Comparison of ENCODE assay signal across 8 mouse cellular contexts in genomic region chr17:26011841-26012460, GRCm38 (mm10). TPM values are rescaled to one million over a fixed set of nuclear protein-coding genes. Genes with fewer than 3 reads are reported as not detected.
DNase-seq lines count a peak whose midpoint lies in the region; ATAC-seq lines count a peak whose summit lies in the region.

No protein-coding gene starts in this region.

- H3K36me3 ChIP-seq in embryonic facial prominence, embryonic 13.5 days = peaks cover 72% of the 10 kb centered on the region

- H3K27me3 ChIP-seq in embryonic facial prominence, embryonic 13.5 days = no peaks in the 10 kb centered on the region

- H3K9ac ChIP-seq in embryonic facial prominence, embryonic 13.5 days = no peak overlapping the region

- WGBS in embryonic facial prominence, embryonic 13.5 days = 13% methylated on average over 15 of the region's 15 CpGs

- no peaks in the 10 kb centered on the region; the same call in 1 of the 2 replicates for H3K4me1 ChIP-seq in embryonic facial prominence, embryonic 13.5 days

- H3K4me2 ChIP-seq in embryonic facial prominence, embryonic 13.5 days = 0 out of 2 replicates have a peak overlapping the region, but pooled peaks have one; percentile 5

- 0 out of 2 replicates have a peak, but pooled peaks have one; percentile 52 for ATAC-seq in embryonic facial prominence, embryonic 13.5 days (ENCODE audit: insufficient number of reproducible peaks, insufficient read depth, low FRiP score, low TSS enrichment, low read depth)
- ATAC-seq in monocyte, adult 5-6 weeks (replicated peaks; ENCODE audit: insufficient number of reproducible peaks, low FRiP score, low TSS enrichment, poor library complexity, severe bottlenecking) = peak; percentile 90

- no peaks in the 10 kb centered on the region for H3K9me3 ChIP-seq in embryonic facial prominence, embryonic 13.5 days

- DNase-seq in 416B (ENCODE audit: low read depth) = peak; percentile 95
- peak; percentile 69 for DNase-seq in adrenal gland, postnatal 25 days
- peak; percentile 70 to 75 for DNase-seq in heart, adult 9 months (ENCODE audit: low spot score in 2 of 2)
- DNase-seq in kidney, adult 8-10 months = peak; percentile 82 to 88
- DNase-seq in liver = peak; percentile 88
- peak; percentile 76 to 78 for DNase-seq in spleen, postnatal 36 days (ENCODE audit: low spot score in 2 of 2)

- H3K27ac ChIP-seq in embryonic facial prominence, embryonic 13.5 days = no peak overlapping the region

- no peak overlapping the region for H3K4me3 ChIP-seq in embryonic facial prominence, embryonic 13.5 days

RNA-seq across cellular contexts. Expression of gene Capn15, which starts 26.4 kb away (rescaled TPM):
- total RNA-seq in adrenal gland, postnatal 25 days (2021) = 22.8 and 24.5 TPM in 2 replicates
- 23.4 and 24.2 TPM in 2 replicates for polyA plus RNA-seq in embryonic facial prominence, embryonic 13.5 days (2015; fragmentation: Nextera tagmentation; extraction: Ambion mirVana)
- total RNA-seq in monocyte, adult 5-6 weeks (2017) = 2.3 to 6.6 TPM (median 6.1 TPM) in 3 replicates

RNA-seq across cellular contexts. Expression of gene Rab11fip3, which starts 57.4 kb away (rescaled TPM):
- total RNA-seq in adrenal gland, postnatal 25 days (2021) = 22.7 and 25.2 TPM in 2 replicates
- polyA plus RNA-seq in embryonic facial prominence, embryonic 13.5 days (2015; fragmentation: Nextera tagmentation; extraction: Ambion mirVana) = 22.8 and 23.5 TPM in 2 replicates
- total RNA-seq in monocyte, adult 5-6 weeks (2017) = 0.32 to 4.0 TPM (median 1.2 TPM) in 3 replicates

RNA-seq across cellular contexts. Expression of gene A930017K11Rik, which starts 59.6 kb away (rescaled TPM):
- total RNA-seq in adrenal gland, postnatal 25 days (2021) = not detected in 2 replicates
- 0.18 and 0.26 TPM in 2 replicates for polyA plus RNA-seq in embryonic facial prominence, embryonic 13.5 days (2015; fragmentation: Nextera tagmentation; extraction: Ambion mirVana)
- total RNA-seq in monocyte, adult 5-6 weeks (2017) = not detected in 3 replicates
